Mouse (Mus musculus) liver, postnatal 0 days (tissue): ENCODE results near the gene Zfp800.

Source experiments
- CTCF ChIP-seq: sonication (generic); IDR thresholded peaks from 2 replicates; pipeline ENCODE4 v1.5.1; 2016; ENCODE audit warnings: antibody characterized with exemption, low read depth
- EP300 ChIP-seq: IDR thresholded peaks from 2 replicates; pipeline ENCODE4 v1.6.1; 2016; ENCODE audit warnings: antibody characterized with exemption, low read depth, mild to moderate bottlenecking

DNA sequence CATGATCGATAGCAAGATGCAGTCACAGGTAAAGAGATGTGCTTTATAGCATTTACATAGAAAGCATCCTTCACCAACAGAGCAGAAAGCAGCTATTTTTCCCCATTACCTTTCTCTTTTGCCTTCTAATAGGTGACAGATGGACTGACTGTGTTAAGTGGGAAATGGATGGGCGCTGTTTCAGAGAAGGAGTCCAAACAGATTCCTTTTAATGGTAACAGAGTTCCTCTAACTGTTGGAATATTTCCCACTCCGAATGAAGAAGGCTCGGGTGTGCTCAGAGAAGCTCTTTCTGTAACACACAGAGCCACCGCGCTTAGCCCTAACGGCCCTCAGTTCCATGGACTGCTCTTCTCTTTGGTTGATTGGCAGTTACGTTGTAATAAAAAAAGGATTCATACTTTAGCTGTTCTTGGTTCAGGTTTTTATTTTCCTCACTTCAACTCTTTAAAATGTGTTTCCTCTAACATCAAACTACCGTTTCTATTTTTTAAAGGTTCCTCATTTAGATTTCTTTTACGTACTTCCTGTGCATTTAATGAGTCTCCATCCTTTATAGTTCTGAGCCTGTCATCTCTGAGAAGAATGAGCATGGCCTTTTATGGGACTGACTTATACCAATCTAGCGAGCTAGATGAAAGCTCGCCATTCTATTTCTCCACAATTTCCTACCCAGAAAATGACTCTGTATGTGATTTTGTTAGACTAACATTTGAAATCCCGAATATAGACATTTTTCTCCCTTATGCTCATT lies 78.8 kb downstream of the Zfp800 start:
- TF ChIP-seq CTCF, result no peak
- no peak for TF ChIP-seq EP300
